Mouse (Mus musculus): ENCODE measurements around the gene Spon1. TPM values are rescaled to one million over a fixed set of nuclear protein-coding genes. Genes with fewer than 3 reads are reported as not detected.

Gene Spon1
- polyA plus RNA-seq, 1 experiment, result 1.8 TPM

GRCm38 (mm10) chr7:114020057-114020703, 254.4 kb downstream of the Spon1 start:
- no peaks in the 10 kb centered on the region for H3K36me3 ChIP-seq (ENCODE audit: control insufficient read depth, insufficient read depth, low read length, poor library complexity, severe bottlenecking)
- H3K9me3 ChIP-seq (replicated peaks; ENCODE audit: control insufficient read depth, insufficient read depth, low read length, poor library complexity, severe bottlenecking), result no peaks in the 10 kb centered on the region
- H3K9ac ChIP-seq (ENCODE audit: low read depth, poor library complexity, severe bottlenecking), result no peak overlapping the region
- H3K4me3 ChIP-seq (ENCODE audit: low read depth, low read length), result no peak overlapping the region
- TF ChIP-seq EP300 (IDR thresholded peaks at IDR 0.05; ENCODE audit: insufficient read depth, low read depth, low read length), result no peak
- TF ChIP-seq CTCF (IDR thresholded peaks at IDR 0.05; ENCODE audit: low read depth, low read length), result no peak
- no peak for TF ChIP-seq POLR2A (IDR thresholded peaks at IDR 0.05; ENCODE audit: insufficient read depth, low read length)
- no peak overlapping the region for H3K27ac ChIP-seq (ENCODE audit: insufficient read depth, low read length)
- no peaks in the 10 kb centered on the region for H3K4me1 ChIP-seq (ENCODE audit: control insufficient read depth, insufficient read depth, low read length)
- H3K27me3 ChIP-seq (ENCODE audit: control insufficient read depth, insufficient read depth, low read length, poor library complexity, severe bottlenecking), result no peaks in the 10 kb centered on the region

- H3K4me3 ChIP-seq (ENCODE audit: low read depth, low read length), result no peak overlapping the region
- no peaks in the 10 kb centered on the region for H3K27me3 ChIP-seq (ENCODE audit: control insufficient read depth, insufficient read depth, low read length, poor library complexity, severe bottlenecking)
- no peaks in the 10 kb centered on the region for H3K9me3 ChIP-seq (replicated peaks; ENCODE audit: control insufficient read depth, insufficient read depth, low read length, poor library complexity, severe bottlenecking)
- no peak overlapping the region for H3K27ac ChIP-seq (ENCODE audit: insufficient read depth, low read length)
- H3K36me3 ChIP-seq (ENCODE audit: control insufficient read depth, insufficient read depth, low read length, poor library complexity, severe bottlenecking), result no peaks in the 10 kb centered on the region
- H3K9ac ChIP-seq (ENCODE audit: low read depth, poor library complexity, severe bottlenecking), result no peak overlapping the region
- TF ChIP-seq CTCF (IDR thresholded peaks at IDR 0.05; ENCODE audit: low read depth, low read length), result peak; percentile 67
- TF ChIP-seq POLR2A (IDR thresholded peaks at IDR 0.05; ENCODE audit: insufficient read depth, low read length), result no peak
- no peaks in the 10 kb centered on the region for H3K4me1 ChIP-seq (ENCODE audit: control insufficient read depth, insufficient read depth, low read length)
Observed at GRCm38 (mm10) chr7:114020704-114021093, 254.9 kb downstream of the Spon1 start.

- Histone ChIP-seq H3K4me3 (ENCODE audit: low read depth, low read length) (no peak overlapping the region), H3K4me1 (ENCODE audit: control insufficient read depth, insufficient read depth, low read length) (no peaks in the 10 kb centered on the region), H3K9me3 (replicated peaks; ENCODE audit: control insufficient read depth, insufficient read depth, low read length, poor library complexity, severe bottlenecking) (no peaks in the 10 kb centered on the region), H3K27me3 (ENCODE audit: control insufficient read depth, insufficient read depth, low read length, poor library complexity, severe bottlenecking) (no peaks in the 10 kb centered on the region), H3K27ac (ENCODE audit: insufficient read depth, low read length) (no peak overlapping the region), H3K9ac (ENCODE audit: low read depth, poor library complexity, severe bottlenecking) (no peak overlapping the region), H3K36me3 (ENCODE audit: control insufficient read depth, insufficient read depth, low read length, poor library complexity, severe bottlenecking) (no peaks in the 10 kb centered on the region)
- TF ChIP-seq POLR2A (IDR thresholded peaks at IDR 0.05; ENCODE audit: insufficient read depth, low read length), result no peak
Observed at GRCm38 (mm10) chr7:114026923-114027322, 261.1 kb downstream of the Spon1 start.

GRCm38 (mm10) chr7:114027406-114027805, 261.6 kb downstream of the Spon1 start:
- H3K4me1 ChIP-seq (ENCODE audit: control insufficient read depth, insufficient read depth, low read length), result no peaks in the 10 kb centered on the region
- H3K27ac ChIP-seq (ENCODE audit: insufficient read depth, low read length), result no peak overlapping the region
- no peak overlapping the region for H3K9ac ChIP-seq (ENCODE audit: low read depth, poor library complexity, severe bottlenecking)
- no peaks in the 10 kb centered on the region for H3K36me3 ChIP-seq (ENCODE audit: control insufficient read depth, insufficient read depth, low read length, poor library complexity, severe bottlenecking)
- H3K27me3 ChIP-seq (ENCODE audit: control insufficient read depth, insufficient read depth, low read length, poor library complexity, severe bottlenecking), result no peaks in the 10 kb centered on the region
- H3K9me3 ChIP-seq (replicated peaks; ENCODE audit: control insufficient read depth, insufficient read depth, low read length, poor library complexity, severe bottlenecking), result no peaks in the 10 kb centered on the region
- TF ChIP-seq EP300 (IDR thresholded peaks at IDR 0.05; ENCODE audit: insufficient read depth, low read depth, low read length), result no peak
- no peak for TF ChIP-seq POLR2A (IDR thresholded peaks at IDR 0.05; ENCODE audit: insufficient read depth, low read length)
- TF ChIP-seq CTCF (IDR thresholded peaks at IDR 0.05; ENCODE audit: low read depth, low read length), result no peak
- no peak overlapping the region for H3K4me3 ChIP-seq (ENCODE audit: low read depth, low read length)

GRCm38 (mm10) chr7:114028828-114029227, 263.0 kb downstream of the Spon1 start:
- Histone ChIP-seq H3K9ac (ENCODE audit: low read depth, poor library complexity, severe bottlenecking) (no peak overlapping the region), H3K9me3 (replicated peaks; ENCODE audit: control insufficient read depth, insufficient read depth, low read length, poor library complexity, severe bottlenecking) (no peaks in the 10 kb centered on the region), H3K4me3 (ENCODE audit: low read depth, low read length) (no peak overlapping the region), H3K27me3 (ENCODE audit: control insufficient read depth, insufficient read depth, low read length, poor library complexity, severe bottlenecking) (no peaks in the 10 kb centered on the region), H3K27ac (ENCODE audit: insufficient read depth, low read length) (no peak overlapping the region), H3K4me1 (ENCODE audit: control insufficient read depth, insufficient read depth, low read length) (no peaks in the 10 kb centered on the region), H3K36me3 (ENCODE audit: control insufficient read depth, insufficient read depth, low read length, poor library complexity, severe bottlenecking) (no peaks in the 10 kb centered on the region)
- TF ChIP-seq POLR2A (IDR thresholded peaks at IDR 0.05; ENCODE audit: insufficient read depth, low read length) (no peak), EP300 (IDR thresholded peaks at IDR 0.05; ENCODE audit: insufficient read depth, low read depth, low read length) (no peak), CTCF (IDR thresholded peaks at IDR 0.05; ENCODE audit: low read depth, low read length) (no peak)

- Histone ChIP-seq H3K9me3 (replicated peaks; ENCODE audit: control insufficient read depth, insufficient read depth, low read length, poor library complexity, severe bottlenecking) (no peaks in the 10 kb centered on the region), H3K36me3 (ENCODE audit: control insufficient read depth, insufficient read depth, low read length, poor library complexity, severe bottlenecking) (no peaks in the 10 kb centered on the region), H3K27ac (ENCODE audit: insufficient read depth, low read length) (no peak overlapping the region), H3K4me1 (ENCODE audit: control insufficient read depth, insufficient read depth, low read length) (no peaks in the 10 kb centered on the region), H3K4me3 (ENCODE audit: low read depth, low read length) (no peak overlapping the region), H3K9ac (ENCODE audit: low read depth, poor library complexity, severe bottlenecking) (no peak overlapping the region), H3K27me3 (ENCODE audit: control insufficient read depth, insufficient read depth, low read length, poor library complexity, severe bottlenecking) (no peaks in the 10 kb centered on the region)
- no peak for TF ChIP-seq POLR2A (IDR thresholded peaks at IDR 0.05; ENCODE audit: insufficient read depth, low read length)
Observed at GRCm38 (mm10) chr7:114029596-114029995, 263.8 kb downstream of the Spon1 start.

All from ES-Bruce4 (cell line).